Mouse (Mus musculus): ENCODE measurements around the gene Gm11437. TPM values are rescaled to one million over a fixed set of nuclear protein-coding genes. Genes with fewer than 3 reads are reported as not detected.

Gene Gm11437
- polyA plus RNA-seq, 1 experiment: not detected

DNA sequence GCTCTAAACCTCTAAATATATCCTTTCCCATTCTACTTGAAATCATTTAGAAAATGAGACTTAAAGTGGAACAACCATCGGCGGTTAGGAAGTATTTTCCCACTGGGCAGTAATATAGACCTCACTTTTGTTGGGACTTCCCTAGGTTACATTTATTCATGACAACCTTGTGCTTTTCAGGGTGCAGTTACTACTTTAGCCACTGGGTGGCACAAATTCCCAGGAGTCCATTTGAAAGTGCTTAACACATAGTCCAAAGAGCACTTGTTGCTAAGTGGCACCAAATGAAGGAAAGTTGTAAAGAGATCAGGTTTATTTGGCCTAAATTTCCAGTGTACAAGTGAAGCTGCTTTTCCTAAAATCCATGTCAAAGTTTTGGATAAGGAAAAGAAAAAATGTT is 25.5 kb downstream of the Gm11437 start:
- no peaks in the 10 kb centered on the region for H3K27me3 ChIP-seq (ENCODE audit: control insufficient read depth, insufficient read depth, low read length)
- H3K27ac ChIP-seq (ENCODE audit: control insufficient read depth, insufficient read depth, low read depth, low read length): no peak overlapping the region
- H3K4me1 ChIP-seq (ENCODE audit: control insufficient read depth, insufficient read depth, low read length): no peaks in the 10 kb centered on the region
- H3K36me3 ChIP-seq (ENCODE audit: control insufficient read depth, insufficient read depth, low read length): no peaks in the 10 kb centered on the region
- no peak for TF ChIP-seq POLR2A (IDR thresholded peaks at IDR 0.05; ENCODE audit: control insufficient read depth, low read depth, low read length)
- TF ChIP-seq CTCF (IDR thresholded peaks at IDR 0.05; ENCODE audit: control insufficient read depth, insufficient read depth, insufficient replicate concordance, low read depth, low read length): peak; percentile 20; the same call in 1 of the 2 replicates
- no peak overlapping the region for H3K4me3 ChIP-seq (ENCODE audit: control insufficient read depth, low read depth, low read length)

DNA sequence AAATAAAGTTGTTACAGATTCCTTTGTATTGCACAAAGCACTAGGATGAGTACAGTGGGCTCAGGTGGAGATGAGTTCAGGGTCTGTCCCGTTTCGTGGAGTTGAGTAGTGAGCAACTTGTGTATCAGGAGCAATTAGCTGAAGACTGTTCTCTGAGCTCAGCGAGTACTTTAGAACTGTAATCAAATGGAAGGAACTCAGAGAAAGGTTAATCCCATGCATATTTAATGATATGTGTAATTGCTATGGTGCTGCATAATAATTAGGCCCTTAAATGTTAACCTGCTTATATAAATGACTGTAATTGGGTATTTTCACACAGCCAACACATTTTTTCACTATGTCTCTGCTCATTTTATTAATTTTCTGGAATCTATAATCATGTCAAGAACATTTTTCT is 30.8 kb downstream of the Gm11437 start:
- no peaks in the 10 kb centered on the region for H3K4me1 ChIP-seq (ENCODE audit: control insufficient read depth, insufficient read depth, low read length)
- no peak overlapping the region for H3K4me3 ChIP-seq (ENCODE audit: control insufficient read depth, low read depth, low read length)
- no peak overlapping the region for H3K27ac ChIP-seq (ENCODE audit: control insufficient read depth, insufficient read depth, low read depth, low read length)
- no peaks in the 10 kb centered on the region for H3K36me3 ChIP-seq (ENCODE audit: control insufficient read depth, insufficient read depth, low read length)
- H3K27me3 ChIP-seq (ENCODE audit: control insufficient read depth, insufficient read depth, low read length): no peaks in the 10 kb centered on the region
- no peak for TF ChIP-seq CTCF (IDR thresholded peaks at IDR 0.05; ENCODE audit: control insufficient read depth, insufficient read depth, insufficient replicate concordance, low read depth, low read length)
- no peak for TF ChIP-seq POLR2A (IDR thresholded peaks at IDR 0.05; ENCODE audit: control insufficient read depth, low read depth, low read length)

DNA sequence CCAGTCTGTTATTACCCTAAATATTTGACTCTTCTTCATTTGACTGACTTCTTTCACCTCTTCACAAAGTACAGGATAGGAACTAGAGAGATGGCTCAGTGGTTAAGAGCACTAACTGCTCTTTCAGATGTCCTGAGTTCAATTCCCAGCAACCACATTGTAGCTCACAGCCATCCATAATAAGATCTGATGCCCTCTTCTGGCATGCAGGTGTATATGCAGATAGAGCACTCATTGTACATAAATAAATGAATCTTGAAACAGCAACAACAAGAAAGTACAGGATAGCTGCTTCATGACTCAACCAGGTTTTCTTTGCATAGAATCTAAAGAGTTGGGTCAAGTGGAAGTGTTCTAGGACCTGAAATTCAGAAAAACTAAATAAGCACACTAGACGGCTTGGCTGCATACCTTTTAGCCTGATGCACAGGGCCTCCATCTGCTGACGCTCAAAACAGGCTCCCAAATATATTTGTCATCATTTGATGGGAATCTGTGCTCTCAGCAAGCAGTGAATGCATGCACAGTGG is 32.9 kb downstream of the Gm11437 start:
- Histone ChIP-seq H3K4me3 (ENCODE audit: control insufficient read depth, low read depth, low read length) (no peak overlapping the region), H3K27ac (ENCODE audit: control insufficient read depth, insufficient read depth, low read depth, low read length) (no peak overlapping the region), H3K4me1 (ENCODE audit: control insufficient read depth, insufficient read depth, low read length) (peaks cover 4% of the 10 kb centered on the region), H3K36me3 (ENCODE audit: control insufficient read depth, insufficient read depth, low read length) (no peaks in the 10 kb centered on the region), H3K27me3 (ENCODE audit: control insufficient read depth, insufficient read depth, low read length) (no peaks in the 10 kb centered on the region)
- TF ChIP-seq POLR2A (IDR thresholded peaks at IDR 0.05; ENCODE audit: control insufficient read depth, low read depth, low read length) (no peak), CTCF (IDR thresholded peaks at IDR 0.05; ENCODE audit: control insufficient read depth, insufficient read depth, insufficient replicate concordance, low read depth, low read length) (no peak)

GRCm38 (mm10) chr11:84129799-84130185 is 37.5 kb downstream of the Gm11437 start:
- no peak for TF ChIP-seq CTCF (IDR thresholded peaks at IDR 0.05; ENCODE audit: control insufficient read depth, insufficient read depth, insufficient replicate concordance, low read depth, low read length)
- TF ChIP-seq POLR2A (IDR thresholded peaks at IDR 0.05; ENCODE audit: control insufficient read depth, low read depth, low read length): no peak
- Histone ChIP-seq H3K4me3 (ENCODE audit: control insufficient read depth, low read depth, low read length) (peak overlapping the region; percentile 87), H3K27me3 (ENCODE audit: control insufficient read depth, insufficient read depth, low read length) (no peaks in the 10 kb centered on the region), H3K4me1 (ENCODE audit: control insufficient read depth, insufficient read depth, low read length) (peaks cover 4% of the 10 kb centered on the region), H3K27ac (ENCODE audit: control insufficient read depth, insufficient read depth, low read depth, low read length) (no peak overlapping the region; the same call in 1 of the 2 replicates), H3K36me3 (ENCODE audit: control insufficient read depth, insufficient read depth, low read length) (no peaks in the 10 kb centered on the region)

DNA sequence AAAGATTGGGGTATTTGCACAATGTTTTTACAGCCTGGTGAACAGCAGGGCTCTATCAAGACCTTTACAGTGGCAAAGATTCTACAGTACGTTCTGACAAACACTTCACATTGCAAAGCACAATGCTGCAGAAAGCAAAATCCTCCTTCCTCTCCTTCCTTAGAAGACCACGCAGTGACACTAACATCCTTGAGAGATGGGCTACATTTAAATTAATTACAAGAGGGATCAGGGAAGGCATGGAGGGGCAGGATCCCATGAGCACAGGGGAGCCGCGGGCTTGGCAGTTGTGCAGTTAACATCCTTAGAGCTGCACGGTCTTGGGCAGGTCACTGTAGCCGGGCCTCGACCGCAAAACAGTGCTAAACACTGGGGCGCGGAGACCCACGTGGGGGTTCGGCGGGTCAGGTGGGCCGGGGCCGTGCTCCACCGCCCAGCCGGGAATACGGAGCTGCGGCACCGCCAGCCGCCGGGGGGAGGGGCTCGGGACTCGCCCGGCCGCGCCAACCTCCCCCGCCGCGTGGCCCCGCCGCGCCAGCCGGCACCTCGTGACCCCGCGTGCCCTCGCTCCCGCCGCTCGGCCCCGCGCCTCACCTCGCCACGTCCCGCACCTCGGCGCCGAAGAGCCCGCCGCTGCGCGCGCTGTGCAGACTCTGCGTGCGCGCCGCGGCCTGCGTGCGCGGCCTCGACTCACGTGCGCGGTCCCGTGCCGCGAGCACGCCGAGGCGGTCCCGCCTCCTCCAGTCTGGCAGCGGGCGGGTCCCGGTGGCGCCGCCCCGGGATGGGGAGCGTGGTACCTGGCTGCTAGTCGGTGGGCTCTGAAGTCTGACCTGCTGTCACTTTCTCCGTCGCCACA is 38.1 kb downstream of the Gm11437 start, which contains the start of the genes Tada2a and Acaca:
Tada2a (minus strand) TSS at position 658 of the 856 bp plus-strand sequence.
Acaca (plus strand) TSS at position 730 of the 856 bp plus-strand sequence.
- no peak for TF ChIP-seq CTCF (IDR thresholded peaks at IDR 0.05; ENCODE audit: control insufficient read depth, insufficient read depth, insufficient replicate concordance, low read depth, low read length)
- peak; percentile 78 for TF ChIP-seq POLR2A (IDR thresholded peaks at IDR 0.05; ENCODE audit: control insufficient read depth, low read depth, low read length)

GRCm38 (mm10) chr11:84127977-84128376 is 39.3 kb downstream of the Gm11437 start:
- H3K27me3 ChIP-seq (ENCODE audit: control insufficient read depth, insufficient read depth, low read length): no peaks in the 10 kb centered on the region
- TF ChIP-seq CTCF (IDR thresholded peaks at IDR 0.05; ENCODE audit: control insufficient read depth, insufficient read depth, insufficient replicate concordance, low read depth, low read length) (no peak), POLR2A (IDR thresholded peaks at IDR 0.05; ENCODE audit: control insufficient read depth, low read depth, low read length) (no peak)
- no peaks in the 10 kb centered on the region for H3K36me3 ChIP-seq (ENCODE audit: control insufficient read depth, insufficient read depth, low read length)
- no peak overlapping the region for H3K27ac ChIP-seq (ENCODE audit: control insufficient read depth, insufficient read depth, low read depth, low read length)
- no peak overlapping the region for H3K4me3 ChIP-seq (ENCODE audit: control insufficient read depth, low read depth, low read length)
- peaks cover 4% of the 10 kb centered on the region for H3K4me1 ChIP-seq (ENCODE audit: control insufficient read depth, insufficient read depth, low read length)

More for the DNA sequence above, 38.1 kb downstream of the Gm11437 start, which contains the start of the genes Tada2a and Acaca:
- Histone ChIP-seq H3K36me3 (ENCODE audit: control insufficient read depth, insufficient read depth, low read length) (no peaks in the 10 kb centered on the region), H3K4me1 (ENCODE audit: control insufficient read depth, insufficient read depth, low read length) (peaks cover 4% of the 10 kb centered on the region), H3K27me3 (ENCODE audit: control insufficient read depth, insufficient read depth, low read length) (no peaks in the 10 kb centered on the region), H3K27ac (ENCODE audit: control insufficient read depth, insufficient read depth, low read depth, low read length) (peak within 1 kb of the TSS; percentile 71), H3K4me3 (ENCODE audit: control insufficient read depth, low read depth, low read length) (peak within 1 kb of the TSS; percentile 87)
